Mouse (Mus musculus) myocyte (in vitro differentiated cells): ENCODE results near the gene B3galnt2. TPM values are rescaled to one million over a fixed set of nuclear protein-coding genes. Genes with fewer than 3 reads are reported as not detected.
"Not testable (repeated sequence)": the region's sequence is repeated elsewhere in the genome, so short reads cannot be mapped to it uniquely, and the experiment has no call there.

ENCODE experiments used
- H3K27me3 ChIP-seq: one replicate; pipeline ENCODE4 v1.6.1; 2011; ENCODE audit not compliant: control insufficient read depth, insufficient read depth, insufficient read length
- H3K36me3 ChIP-seq: one replicate; pipeline ENCODE4 v1.6.1; 2011; ENCODE audit not compliant: control insufficient read depth, insufficient read depth
- H3K4me2 ChIP-seq: one replicate; pipeline ENCODE4 v1.6.1; 2011; ENCODE audit warnings: low read depth, control low read depth
- H3K4me3 ChIP-seq: one replicate; pipeline ENCODE4 v1.5.1; 2011; ENCODE audit warnings: mild to moderate bottlenecking, control low read depth, moderate library complexity
- H3K79me2 ChIP-seq: one replicate; pipeline ENCODE4 v1.6.1; 2011; ENCODE audit not compliant: control insufficient read depth, insufficient read depth
- H3ac ChIP-seq: one replicate; pipeline ENCODE4 v1.6.1; 2011; ENCODE audit not compliant: control insufficient read depth, insufficient read length
- CEBPB ChIP-seq: IDR thresholded peaks from 2 replicates; pipeline ENCODE4 v1.6.1; 2011; ENCODE audit warnings: mild to moderate bottlenecking, moderate library complexity; ENCODE audit not compliant: poor library complexity, insufficient read depth, severe bottlenecking
- E2F4 ChIP-seq: IDR thresholded peaks from one replicate; pipeline ENCODE4 v1.6.1; 2011; ENCODE audit warnings: mild to moderate bottlenecking, control low read depth, moderate library complexity; ENCODE audit not compliant: insufficient read depth
- MAX ChIP-seq: IDR thresholded peaks from one replicate; pipeline ENCODE4 v1.6.1; 2011; ENCODE audit warnings: low read depth, mild to moderate bottlenecking, control low read depth
- MYOD1 ChIP-seq, 3 experiments: IDR thresholded peaks; one replicate each; pipeline ENCODE4 v1.6.1; 2011; ENCODE audit warnings: control low read depth in 2 of 3, low read depth in 2 of 3, mild to moderate bottlenecking in 2 of 3, moderate library complexity in 1 of 3; ENCODE audit not compliant: insufficient read length in 2 of 3, control insufficient read depth in 1 of 3
- MYOG ChIP-seq, 3 experiments: IDR thresholded peaks; one replicate each; pipeline ENCODE4 v1.6.1; 2011; ENCODE audit warnings: control low read depth in 2 of 3, low read depth in 2 of 3, mild to moderate bottlenecking in 2 of 3; ENCODE audit not compliant: insufficient read length in 2 of 3, control insufficient read depth in 1 of 3, insufficient read depth in 1 of 3
- POLR2A ChIP-seq: IDR thresholded peaks from one replicate; pipeline ENCODE4 v1.6.1; 2011; ENCODE audit warnings: low read depth, mild to moderate bottlenecking, control low read depth, moderate library complexity; ENCODE audit not compliant: insufficient read length
- POLR2AphosphoS2 ChIP-seq: IDR thresholded peaks from one replicate; pipeline ENCODE4 v1.6.1; 2011; ENCODE audit warnings: low read depth, control low read depth; ENCODE audit not compliant: insufficient read length
- REST ChIP-seq: IDR thresholded peaks from one replicate; pipeline ENCODE4 v1.6.1; 2011; ENCODE audit warnings: mild to moderate bottlenecking, control low read depth, moderate library complexity; ENCODE audit not compliant: insufficient read depth, insufficient read length
- SRF ChIP-seq: IDR thresholded peaks from one replicate; pipeline ENCODE4 v1.6.1; 2011; ENCODE audit warnings: low read depth; ENCODE audit not compliant: control insufficient read depth, insufficient read length
- TCF12 ChIP-seq: IDR thresholded peaks from one replicate; pipeline ENCODE4 v1.6.1; 2011; ENCODE audit warnings: mild to moderate bottlenecking, control low read depth; ENCODE audit not compliant: poor library complexity, insufficient read depth, severe bottlenecking
- TCF3 ChIP-seq: IDR thresholded peaks from one replicate; pipeline ENCODE4 v1.6.1; 2011; ENCODE audit warnings: low read depth, control low read depth; ENCODE audit not compliant: insufficient read length
- USF1 ChIP-seq: IDR thresholded peaks from one replicate; pipeline ENCODE4 v1.6.1; 2011; ENCODE audit warnings: low read depth, mild to moderate bottlenecking, control low read depth, moderate library complexity
- polyA plus RNA-seq: library from polyadenylated mRNA; unstranded; fragments of >200 nt; fragmentation: generic; extraction: Trizol; gene quantifications from one replicate; pipeline ENCODE4 v1.2.1, GENCODE M21; 2012; ENCODE audit warnings: missing spikeins

B3galnt2 gene
- polyA plus RNA-seq, 1 experiment, result 22.4 TPM

DNA sequence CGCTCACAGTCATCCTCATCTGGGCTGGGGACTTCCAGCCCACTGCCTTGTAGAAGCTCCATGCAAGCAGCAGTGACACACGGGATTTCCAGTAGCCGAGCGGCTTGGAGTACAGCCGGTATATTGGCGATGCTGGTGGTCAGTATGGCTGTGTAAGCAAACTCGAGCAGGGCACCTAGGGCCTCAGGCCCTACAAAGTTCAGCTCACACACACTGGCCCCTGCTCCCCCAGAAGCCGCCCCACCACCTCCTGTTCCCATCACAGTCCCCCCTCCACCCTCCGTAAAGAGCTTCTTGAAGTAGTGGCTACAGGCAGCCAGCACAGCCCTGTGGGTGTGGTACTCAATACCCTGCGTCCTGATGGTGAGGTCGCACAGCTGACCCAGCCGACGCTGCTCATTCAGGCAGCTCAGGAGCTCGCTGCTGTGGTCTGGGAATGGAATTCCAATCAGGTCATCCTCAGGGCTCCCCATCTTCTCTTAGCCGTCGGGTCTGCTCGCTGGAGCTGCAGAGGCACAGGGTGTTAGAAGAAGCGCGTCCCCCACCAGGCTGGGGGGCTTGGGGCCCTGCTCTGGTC is 11.2 kb downstream of the B3galnt2 start:
- no peak overlapping the region for H3ac ChIP-seq
- TF ChIP-seq CEBPB (no peak), MYOG (IDR thresholded peaks at IDR 0.05; ENCODE audit: control insufficient read depth in 1 of 3, insufficient read depth in 1 of 3, insufficient read length in 2 of 3, low read depth in 2 of 3) (peak in 1 of 3 experiments; percentile 53)
- H3K4me2 ChIP-seq, result no peak overlapping the region
- H3K27me3 ChIP-seq, result no peaks in the 10 kb centered on the region
- H3K4me3 ChIP-seq, result no peak overlapping the region
- H3K36me3 ChIP-seq, result peaks cover 4% of the 10 kb centered on the region
- peaks cover 44% of the 10 kb centered on the region for H3K79me2 ChIP-seq

DNA sequence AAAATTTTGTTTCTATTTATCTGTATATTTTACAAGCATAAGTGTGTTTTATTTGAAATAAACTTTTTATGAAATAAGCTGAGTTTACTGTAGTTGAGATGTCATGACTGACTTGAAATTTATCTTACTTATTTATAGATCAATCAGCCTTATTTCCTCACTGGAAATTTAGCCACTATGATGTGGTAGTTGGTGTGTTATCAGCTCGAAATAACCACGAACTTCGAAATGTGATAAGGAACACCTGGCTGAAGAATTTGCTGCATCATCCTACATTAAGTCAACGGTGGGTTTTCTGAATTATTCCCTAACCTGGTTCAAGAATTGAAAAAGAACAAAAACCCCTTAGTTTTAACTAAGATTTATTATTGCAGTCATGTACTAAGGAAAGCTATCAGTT is 11.9 kb downstream of the B3galnt2 start:
- TF ChIP-seq POLR2A (no peak), MYOD1 (IDR thresholded peaks at IDR 0.05; ENCODE audit: control insufficient read depth in 1 of 3, insufficient read length in 2 of 3, low read depth in 2 of 3) (no peak), MYOG (IDR thresholded peaks at IDR 0.05; ENCODE audit: control insufficient read depth in 1 of 3, insufficient read depth in 1 of 3, insufficient read length in 2 of 3, low read depth in 2 of 3) (no peak), POLR2AphosphoS2 (no peak), TCF12 (no peak), SRF (no peak), TCF3 (no peak), REST (no peak), MAX (no peak), E2F4 (no peak)
- no peaks in the 10 kb centered on the region for H3K27me3 ChIP-seq
- no peak overlapping the region for H3K4me2 ChIP-seq
- H3K36me3 ChIP-seq, result peaks cover 4% of the 10 kb centered on the region
- H3ac ChIP-seq, result no peak overlapping the region
- peaks cover 38% of the 10 kb centered on the region for H3K79me2 ChIP-seq
- no peak overlapping the region for H3K4me3 ChIP-seq

DNA sequence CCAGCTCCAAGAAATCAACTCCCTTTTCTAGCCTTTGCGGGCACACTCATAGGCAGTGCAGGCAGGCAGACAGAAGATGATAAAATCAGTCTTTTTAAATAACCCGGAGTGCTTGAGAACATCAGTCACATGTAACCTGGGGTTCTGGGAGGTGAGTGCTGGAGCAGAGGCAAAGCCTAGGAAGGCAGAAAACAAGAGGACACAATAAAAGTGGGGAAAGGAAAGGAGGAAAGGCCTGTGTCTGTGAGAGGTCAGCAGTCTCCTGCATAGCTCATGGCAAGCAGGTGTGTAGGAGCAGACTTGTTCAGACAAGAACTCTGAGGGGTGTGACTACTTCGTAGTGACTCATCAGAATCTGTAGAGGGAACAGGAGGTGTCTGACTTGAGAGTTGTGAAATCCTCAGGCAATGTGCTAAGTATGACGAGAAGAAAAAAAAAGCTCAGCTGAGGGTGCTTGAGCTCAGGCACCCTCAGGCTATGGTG is 14.4 kb downstream of the B3galnt2 start:
- no peak overlapping the region for H3ac ChIP-seq

DNA sequence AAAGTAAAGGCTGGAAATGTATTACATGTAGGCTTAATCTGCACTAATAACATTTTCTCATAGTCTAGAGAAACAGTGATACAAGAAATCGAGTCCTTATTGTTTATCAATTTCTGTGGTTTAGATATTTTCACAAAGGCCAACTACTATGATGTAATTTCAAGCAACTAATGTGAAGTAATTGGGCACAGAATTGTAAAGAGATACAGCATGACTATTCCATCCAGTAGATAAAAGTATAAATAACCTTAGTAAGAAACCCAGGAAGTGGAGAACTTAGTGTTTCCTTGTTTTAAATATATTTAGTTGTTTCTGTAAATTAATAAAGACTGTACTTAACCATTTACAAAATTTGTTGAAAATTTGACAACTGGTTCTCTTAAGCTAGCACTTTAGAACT is 15.5 kb downstream of the B3galnt2 start:
- Histone ChIP-seq H3K4me2 (no peak overlapping the region), H3ac (no peak overlapping the region), H3K79me2 (peaks cover 5% of the 10 kb centered on the region), H3K36me3 (peaks cover 9% of the 10 kb centered on the region), H3K27me3 (no peaks in the 10 kb centered on the region), H3K4me3 (no peak overlapping the region)
- peak; percentile 76 for TF ChIP-seq CEBPB
- no peak for TF ChIP-seq MYOG (IDR thresholded peaks at IDR 0.05; ENCODE audit: control insufficient read depth in 1 of 3, insufficient read depth in 1 of 3, insufficient read length in 2 of 3, low read depth in 2 of 3)

More for the DNA sequence above, 14.4 kb downstream of the B3galnt2 start:
- TF ChIP-seq MYOD1 (IDR thresholded peaks at IDR 0.05; ENCODE audit: control insufficient read depth in 1 of 3, insufficient read length in 2 of 3, low read depth in 2 of 3) (peak in 2 of 3 experiments; percentile 18 to 55), POLR2A (no peak), POLR2AphosphoS2 (no peak), TCF12 (no peak), TCF3 (no peak), MAX (no peak), CEBPB (peak; percentile 97), SRF (no peak), USF1 (no peak), E2F4 (no peak), REST (no peak), MYOG (IDR thresholded peaks at IDR 0.05; ENCODE audit: control insufficient read depth in 1 of 3, insufficient read depth in 1 of 3, insufficient read length in 2 of 3, low read depth in 2 of 3) (peak in 1 of 3 experiments; percentile 37)
- Histone ChIP-seq H3K36me3 (peaks cover 9% of the 10 kb centered on the region), H3K79me2 (peaks cover 16% of the 10 kb centered on the region), H3K4me2 (peak overlapping the region; percentile 2), H3K4me3 (no peak overlapping the region), H3K27me3 (no peaks in the 10 kb centered on the region)

DNA sequence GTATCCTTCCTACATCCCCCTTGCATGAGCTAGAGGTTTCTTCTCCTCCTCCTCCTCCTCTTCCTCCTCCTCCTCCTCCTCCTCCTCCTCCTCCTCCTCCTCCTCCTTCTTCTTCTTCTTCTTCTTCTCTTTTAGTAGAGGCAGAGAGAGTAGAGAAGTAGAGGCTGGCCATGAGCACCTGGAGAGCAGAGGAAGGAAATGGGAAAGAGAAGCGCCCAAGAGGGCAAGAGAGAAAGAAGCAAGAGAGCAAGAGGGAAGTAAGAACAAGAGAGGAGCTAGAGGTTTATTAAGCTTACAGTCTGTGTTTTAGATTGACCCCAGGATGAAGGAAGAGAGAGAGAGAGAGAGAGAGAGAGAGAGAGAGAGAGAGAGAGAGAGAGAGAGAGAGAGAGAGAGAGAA is 27.6 kb downstream of the B3galnt2 start:
- H3K79me2 ChIP-seq, H3K36me3 ChIP-seq, H3K27me3 ChIP-seq, H3K4me3 ChIP-seq, H3K4me2 ChIP-seq, H3ac ChIP-seq: not testable (repeated sequence)
